Mouse (Mus musculus): ENCODE measurements around the gene B3galt4. TPM values are rescaled to one million over a fixed set of nuclear protein-coding genes. Genes with fewer than 3 reads are reported as not detected.
"Not testable (repeated sequence)": the region's sequence is repeated elsewhere in the genome, so short reads cannot be mapped to it uniquely, and the experiment has no call there.

B3galt4 gene
- 1 to 10 TPM; 4.5 to 6.2 TPM for total RNA-seq (2021)

- DNase-seq: peak; percentile 75 to 76
Observed at GRCm38 (mm10) chr17:33951021-33951946, at the start of gene B3galt4. Gene B3galt4 (minus strand): TSS chr17:33951488.

GRCm38 (mm10) chr17:34000796-34001195 is 49.5 kb upstream of the B3galt4 start:
- not testable (repeated sequence) for DNase-seq

- DNase-seq: peak; percentile 43 to 54
Observed at GRCm38 (mm10) chr17:34000150-34000537, 48.9 kb upstream of the B3galt4 start, which contains the start of gene H2-K1. Gene H2-K1 (minus strand): TSS chr17:34000347.

DNA sequence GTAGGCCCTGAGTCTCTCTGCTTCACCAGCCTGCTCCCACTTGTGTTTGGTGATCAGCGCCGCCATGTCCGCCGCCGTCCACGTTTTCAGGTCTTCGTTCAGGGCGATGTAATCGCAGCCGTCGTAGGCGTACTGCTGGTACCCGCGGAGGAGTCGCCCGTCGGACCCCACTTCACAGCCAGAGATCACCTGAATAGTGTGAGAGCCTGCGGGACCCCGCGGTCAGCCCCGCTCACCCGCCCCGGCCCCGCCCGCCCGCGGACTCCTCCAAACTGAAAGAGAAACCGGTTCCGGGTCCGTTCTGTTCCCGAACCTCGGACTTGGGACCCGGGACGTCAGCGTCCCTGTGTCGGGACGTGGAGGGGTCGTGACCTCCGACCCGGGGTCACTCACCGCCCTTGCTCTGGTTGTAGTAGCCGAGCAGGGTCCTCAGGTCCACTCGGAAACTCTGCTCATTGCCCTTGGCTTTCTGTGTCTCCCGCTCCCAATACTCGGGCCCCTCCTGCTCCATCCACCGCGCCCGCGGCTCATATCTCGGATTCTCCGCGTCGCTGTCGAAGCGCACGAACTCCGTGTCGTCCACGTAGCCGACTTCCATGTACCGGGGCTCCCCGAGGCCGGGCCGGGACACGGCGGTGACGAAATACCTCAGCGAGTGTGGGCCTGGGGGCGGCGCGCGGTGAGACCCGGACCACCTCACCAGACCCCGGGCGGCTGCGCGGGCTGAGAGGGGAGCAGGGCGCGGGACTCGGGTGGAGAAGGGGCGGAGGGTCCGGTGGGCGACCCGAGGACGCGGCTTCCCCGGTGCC is 48.3 kb upstream of the B3galt4 start:
- DNase-seq: no peak

DNA sequence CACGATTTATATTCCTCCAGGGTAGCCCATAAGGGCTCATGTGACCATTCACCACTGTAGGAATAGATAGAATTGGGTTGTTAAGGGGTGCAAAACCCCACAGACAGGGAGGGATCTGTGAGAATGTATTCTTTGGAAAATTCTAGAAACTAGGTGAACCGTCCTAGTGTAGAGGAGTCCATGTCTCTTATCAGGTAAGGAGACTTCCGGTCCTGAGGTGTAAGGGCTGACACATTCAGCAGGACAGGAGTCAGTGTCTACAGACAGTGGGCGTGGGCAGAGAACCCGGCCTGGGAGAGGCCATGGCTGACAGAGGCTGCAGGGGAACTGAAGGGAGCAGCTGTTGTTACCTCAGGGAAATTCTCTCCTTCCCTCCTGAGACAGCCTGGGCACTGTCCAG is 47.4 kb upstream of the B3galt4 start:
- DNase-seq: not testable (repeated sequence)

DNA sequence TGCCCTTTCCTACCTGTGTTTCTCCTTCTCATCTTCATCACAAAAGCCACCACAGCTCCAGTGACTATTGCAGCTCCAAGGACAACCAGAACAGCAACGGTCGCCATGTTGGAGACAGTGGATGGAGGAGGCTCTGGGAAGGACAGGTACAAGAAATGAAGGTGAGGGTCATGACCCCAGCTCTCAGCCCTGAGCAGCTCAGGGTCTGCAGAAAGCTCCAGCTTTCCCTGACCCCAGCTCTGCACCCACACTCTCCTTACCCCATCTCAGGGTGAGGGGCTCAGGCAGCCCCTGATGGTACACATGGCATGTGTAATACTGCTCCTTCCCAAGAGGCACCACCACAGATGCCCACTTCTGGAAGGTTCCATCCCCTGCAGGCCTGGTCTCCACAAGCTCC is 45.7 kb upstream of the B3galt4 start:
- DNase-seq: not testable (repeated sequence)

- no peak for DNase-seq
Observed at GRCm38 (mm10) chr17:33995651-33996050, 44.4 kb upstream of the B3galt4 start.

DNA sequence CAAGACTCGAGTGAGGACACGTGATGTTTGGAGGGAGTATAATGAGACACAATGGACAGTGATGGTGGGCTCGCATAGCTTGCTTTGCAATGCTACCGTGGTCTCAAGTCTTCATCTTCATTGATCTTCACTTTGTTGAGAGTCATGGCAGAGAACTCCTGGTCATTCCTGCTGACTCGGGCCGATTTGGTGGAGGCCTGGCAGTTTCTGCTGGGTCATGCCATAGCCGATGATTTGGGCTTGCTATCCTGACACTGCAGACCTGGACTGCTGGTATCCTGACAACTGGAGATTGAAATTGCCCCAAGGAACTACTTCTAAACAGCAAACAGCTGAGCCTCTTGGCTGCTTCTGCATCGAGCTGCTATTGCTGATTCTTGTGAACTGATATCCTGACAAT is 43.7 kb upstream of the B3galt4 start:
- DNase-seq: no peak

- no peak for DNase-seq
Observed at GRCm38 (mm10) chr17:33991788-33992664, 40.7 kb upstream of the B3galt4 start.

DNA sequence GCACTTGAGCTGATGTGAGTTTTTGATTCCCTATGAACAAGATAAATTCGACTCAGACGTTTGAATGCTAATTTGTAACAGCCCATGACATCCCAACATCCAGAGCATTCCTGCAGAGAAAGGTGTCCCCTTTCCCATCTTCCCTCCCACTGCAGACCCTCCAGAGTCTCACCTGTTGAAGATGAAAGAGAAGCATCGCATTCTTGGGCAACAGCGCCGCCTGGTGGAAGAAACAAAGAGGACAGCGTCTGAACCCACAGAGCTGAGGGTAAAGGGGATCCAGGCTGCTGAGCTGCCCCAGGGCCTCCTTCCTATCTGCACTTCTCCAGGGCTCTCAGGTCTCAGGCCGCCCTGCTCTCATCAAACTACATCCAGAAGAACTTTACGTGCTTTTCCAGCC is 30.8 kb upstream of the B3galt4 start:
- DNase-seq: not testable (repeated sequence)

- DNase-seq: peak; percentile 83
Observed at GRCm38 (mm10) chr17:33981192-33981909, 30.1 kb upstream of the B3galt4 start.

- DNase-seq: no peak
Observed at GRCm38 (mm10) chr17:33980181-33981035, 29.1 kb upstream of the B3galt4 start.

DNA sequence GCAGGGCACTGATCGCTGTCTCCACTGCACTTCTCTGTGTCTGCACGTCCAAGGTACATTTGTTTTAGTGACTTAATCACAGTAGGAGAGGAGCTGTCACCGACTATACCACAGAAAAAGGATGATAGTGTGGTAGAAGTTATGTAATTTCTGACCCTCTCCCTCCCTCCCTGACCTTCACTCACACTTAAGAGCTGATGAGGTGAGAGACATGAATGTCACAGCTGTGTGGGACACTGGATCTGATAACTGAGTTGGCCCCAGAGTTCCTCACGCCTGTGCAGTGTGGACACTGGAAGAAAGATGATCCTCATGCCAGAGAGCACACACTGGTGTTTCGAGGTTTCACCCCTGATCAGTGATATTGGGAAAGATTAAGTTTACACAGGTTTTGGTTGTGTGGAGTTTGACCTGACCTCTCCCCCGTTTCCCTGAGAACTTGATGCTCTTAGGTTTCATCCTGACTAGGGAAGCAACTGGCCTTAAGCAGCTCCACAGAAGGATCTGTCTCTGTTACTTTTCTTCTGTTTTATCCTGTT is 28.3 kb upstream of the B3galt4 start:
- no peak for DNase-seq

- no peak for DNase-seq
Observed at GRCm38 (mm10) chr17:33978631-33979031, 27.3 kb upstream of the B3galt4 start.

- no peak for DNase-seq
Observed at GRCm38 (mm10) chr17:33977861-33978557, 26.7 kb upstream of the B3galt4 start.

- DNase-seq: no peak
Observed at GRCm38 (mm10) chr17:33973572-33973971, 22.3 kb upstream of the B3galt4 start.

- DNase-seq: no peak
Observed at GRCm38 (mm10) chr17:33972691-33973090, 21.4 kb upstream of the B3galt4 start.

DNA sequence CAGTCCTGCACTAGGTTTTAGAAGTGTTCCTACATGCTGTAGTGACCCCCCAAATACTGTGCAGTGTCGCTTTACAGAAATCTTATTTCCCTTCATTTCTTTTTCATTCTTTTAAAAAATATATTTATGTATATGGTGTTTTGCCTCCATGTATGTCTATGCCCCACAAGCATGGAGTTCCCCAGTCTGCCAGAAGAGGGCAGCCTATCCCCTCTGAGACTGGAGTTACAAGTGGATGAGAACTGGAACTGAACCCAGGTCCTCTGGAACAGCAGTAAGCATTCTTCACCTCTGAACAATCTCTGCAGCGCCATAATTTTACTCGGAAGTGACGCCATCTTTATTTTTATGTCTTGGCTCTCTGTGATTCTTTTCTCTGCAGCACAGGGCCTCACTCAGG is 18.1 kb upstream of the B3galt4 start:
- no peak for DNase-seq

DNA sequence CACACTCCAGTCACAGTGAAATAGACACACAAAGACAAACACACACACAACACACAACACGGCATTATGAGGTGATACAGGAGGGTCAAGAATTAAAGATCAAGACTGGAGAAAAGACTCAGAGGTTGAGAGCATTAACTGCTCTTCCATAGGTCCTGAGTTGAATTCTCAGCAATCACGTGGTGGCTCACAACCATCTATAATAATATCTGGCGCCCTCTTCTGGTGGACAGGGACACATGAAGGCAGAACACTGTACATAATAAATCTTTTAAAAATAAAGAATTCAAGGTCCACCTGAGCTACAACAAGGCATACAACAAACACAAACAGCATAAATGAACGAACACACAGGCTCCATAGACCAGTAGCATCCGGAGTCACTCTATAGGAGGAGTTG is 17.6 kb upstream of the B3galt4 start:
- no peak for DNase-seq

DNA sequence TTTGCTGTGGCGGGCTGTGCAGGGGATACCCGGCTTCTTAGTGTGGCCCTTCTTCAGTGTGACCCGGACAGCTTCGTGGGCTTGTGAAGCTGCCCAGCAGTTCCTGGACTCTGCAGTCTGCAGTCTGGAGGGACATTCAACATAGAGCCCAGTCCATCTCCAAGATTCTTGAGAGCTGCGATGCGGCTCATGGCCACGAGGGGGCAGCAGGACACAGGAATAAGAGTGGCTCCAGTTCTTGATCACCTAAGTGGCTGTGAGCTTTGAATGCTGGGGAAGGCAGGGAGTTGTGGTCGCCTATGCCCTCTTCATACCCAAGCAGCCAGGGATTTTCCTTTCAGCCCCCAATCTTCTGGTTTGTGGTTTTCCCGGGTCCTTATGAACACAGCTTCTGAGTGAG is 17.2 kb upstream of the B3galt4 start:
- DNase-seq: peak; percentile 67 to 68
